ENCODE assay signal across 12 mouse cellular contexts in genomic region chr2:166086457-166087233, GRCm38 (mm10).
DNase-seq lines count a peak whose midpoint lies in the region; ATAC-seq and TF ChIP-seq lines count a peak whose summit lies in the region.
"Had no signal": no experiment of that assay in that cellular context is flagged by ENCODE, and none has a peak within 500 bp of the region (broad histone marks: within the 10 kb centered on the region; RNA-seq: fewer than 3 reads in every experiment).

No protein-coding gene starts in this region.

- peaks cover 78% of the 10 kb centered on the region for H3K36me3 ChIP-seq in heart, embryonic 10.5 days
- 0 out of 2 replicates have a peak, but pooled peaks cover 6% of the 10 kb centered on the region for H3K36me3 ChIP-seq in stomach, postnatal 0 days (ENCODE audit: control insufficient read depth, insufficient read depth, low read length)
- H3K36me3 ChIP-seq in forebrain, embryonic 15.5 days = no peaks in the 10 kb centered on the region

- no peaks in the 10 kb centered on the region for H3K9me3 ChIP-seq in heart, embryonic 10.5 days
- no peaks in the 10 kb centered on the region for H3K9me3 ChIP-seq in stomach, postnatal 0 days (ENCODE audit: control insufficient read depth, low read length)
- H3K9me3 ChIP-seq in forebrain, embryonic 15.5 days = no peaks in the 10 kb centered on the region
- H3K9me3 ChIP-seq: neural tube, embryonic 13.5 days had no signal

- DNase-seq in heart, embryonic 10.5 days (ENCODE audit: low spot score) = no peak
- DNase-seq in heart, adult 8-10 months (ENCODE audit: low spot score) = no peak
- peak; percentile 51 for DNase-seq in lung, postnatal 10 days
- DNase-seq in lung, postnatal 25 days (ENCODE audit: low spot score) = no peak
- peak; percentile 69 for DNase-seq in fibroblast of lung, adult 2 months (ENCODE audit: low read depth)
- peak; percentile 46 for DNase-seq in stomach, postnatal 0 days (ENCODE audit: low spot score)
- DNase-seq in adipocyte (ENCODE audit: low spot score) = no peak
- DNase-seq: cerebellum, postnatal 14 days; lung, embryonic 14.5 days had no signal

- H3K4me3 ChIP-seq in heart, embryonic 10.5 days = no peak overlapping the region
- no peak overlapping the region for H3K4me3 ChIP-seq in stomach, postnatal 0 days (ENCODE audit: low read depth, low read length)
- no peak overlapping the region for H3K4me3 ChIP-seq in forebrain, embryonic 15.5 days
- H3K4me3 ChIP-seq: left cerebral cortex, adult 2 months; neural tube, embryonic 13.5 days had no signal

- 0 out of 2 replicates have a peak overlapping the region, but pooled peaks have one; percentile 1 for H3K27ac ChIP-seq in heart, embryonic 10.5 days
- H3K27ac ChIP-seq in stomach, postnatal 0 days (replicated peaks) = no peak overlapping the region
- no peak overlapping the region for H3K27ac ChIP-seq in forebrain, embryonic 15.5 days (replicated peaks)
- H3K27ac ChIP-seq: left cerebral cortex, adult 2 months; neural tube, embryonic 13.5 days had no signal

- 85% methylated on average over 29 of the region's 29 CpGs for WGBS in heart, embryonic 10.5 days
- 83% methylated on average over 29 of the region's 29 CpGs for WGBS in stomach, postnatal 0 days
- WGBS in forebrain, embryonic 15.5 days = 88% methylated on average over 29 of the region's 29 CpGs

- no peak for TF ChIP-seq EP300 in stomach, postnatal 0 days (optimal IDR thresholded peaks at IDR 0.05)

- H3K27me3 ChIP-seq in heart, embryonic 10.5 days (ENCODE audit: insufficient read depth, poor library complexity, severe bottlenecking) = no peaks in the 10 kb centered on the region
- H3K27me3 ChIP-seq in stomach, postnatal 0 days (ENCODE audit: control insufficient read depth, insufficient read depth, low read length) = no peaks in the 10 kb centered on the region
- H3K27me3 ChIP-seq in forebrain, embryonic 15.5 days = no peaks in the 10 kb centered on the region
- H3K27me3 ChIP-seq: neural tube, embryonic 13.5 days had no signal

- H3K4me1 ChIP-seq in heart, embryonic 10.5 days = peaks cover 30% of the 10 kb centered on the region
- 0 out of 2 replicates have a peak, but pooled peaks cover 3% of the 10 kb centered on the region for H3K4me1 ChIP-seq in stomach, postnatal 0 days (replicated peaks; ENCODE audit: control insufficient read depth, insufficient read depth)
- no peaks in the 10 kb centered on the region for H3K4me1 ChIP-seq in forebrain, embryonic 15.5 days

- H3K4me2 ChIP-seq in stomach, postnatal 0 days (replicated peaks; ENCODE audit: low read depth) = no peak overlapping the region
- no peak overlapping the region for H3K4me2 ChIP-seq in forebrain, embryonic 15.5 days (replicated peaks)
- H3K4me2 ChIP-seq: lung, embryonic 14.5 days; neural tube, embryonic 13.5 days had no signal

- ATAC-seq in stomach, postnatal 0 days (ENCODE audit: low FRiP score, low TSS enrichment) = peak; percentile 24
- ATAC-seq in forebrain, embryonic 15.5 days (replicated peaks) = no peak

- no peak overlapping the region for H3K9ac ChIP-seq in stomach, postnatal 0 days (ENCODE audit: low read length)
- H3K9ac ChIP-seq in forebrain, embryonic 15.5 days (replicated peaks) = no peak overlapping the region
- H3K9ac ChIP-seq: lung, embryonic 14.5 days; neural tube, embryonic 13.5 days had no signal

- no peak for TF ChIP-seq CTCF in stomach, postnatal 0 days (IDR thresholded peaks at IDR 0.05; ENCODE audit: low read depth)

Comparison
In these comparisons a context has a peak if more than half of its experiments do, and no peak if none do; other contexts are left out.
1. DNase-seq: peak in lung, postnatal 10 days (single experiment), fibroblast of lung, adult 2 months (single experiment) and stomach, postnatal 0 days (single experiment); none in heart, embryonic 10.5 days (single experiment), heart, adult 8-10 months (single experiment), lung, postnatal 25 days (single experiment) and adipocyte (single experiment).